Mouse (Mus musculus): ENCODE data around the gene Cd3e.

GRCm38 (mm10) chr9:44981676-44982075, 27.8 kb downstream of the Cd3e start, which contains the start of gene Cd3d:
- TF ChIP-seq GATA1 (IDR thresholded peaks at IDR 0.05; ENCODE audit: low read length) = no peak
- no peak for TF ChIP-seq TAL1 (IDR thresholded peaks at IDR 0.05; ENCODE audit: low read length)
